Mouse (Mus musculus) lung, postnatal 0 days (tissue): ENCODE results near the gene Rps3a1.

ENCODE experiments used
- CTCF ChIP-seq: IDR thresholded peaks from 2 replicates; pipeline ENCODE4 v1.5.1; 2016; ENCODE audit warnings: antibody characterized with exemption, mild to moderate bottlenecking
- EP300 ChIP-seq: IDR thresholded peaks from 2 replicates; pipeline ENCODE4 v1.6.1; 2016; ENCODE audit warnings: antibody characterized with exemption, mild to moderate bottlenecking, control low read depth

- TF ChIP-seq CTCF (no peak), EP300 (no peak)
Observed at GRCm38 (mm10) chr3:86139660-86140059, 2.8 kb downstream of the Rps3a1 start.
